Mouse (Mus musculus): ENCODE results near the gene Olfr373. TPM values are rescaled to one million over a fixed set of nuclear protein-coding genes. Genes with fewer than 3 reads are reported as not detected.

Olfr373 gene
- polyA plus RNA-seq (2015; fragmentation: Nextera tagmentation; extraction: Ambion mirVana): not detected in 2 replicates

GRCm38 (mm10) chr8:72082877-72083276 is at the start of gene Olfr373:
Gene Olfr373 (plus strand): TSS chr8:72083177.

GRCm38 (mm10) chr8:72040918-72041317 is 42.1 kb upstream of the Olfr373 start, which contains the start of gene Olfr372:
Gene Olfr372 (plus strand): TSS chr8:72041218.

DNA sequence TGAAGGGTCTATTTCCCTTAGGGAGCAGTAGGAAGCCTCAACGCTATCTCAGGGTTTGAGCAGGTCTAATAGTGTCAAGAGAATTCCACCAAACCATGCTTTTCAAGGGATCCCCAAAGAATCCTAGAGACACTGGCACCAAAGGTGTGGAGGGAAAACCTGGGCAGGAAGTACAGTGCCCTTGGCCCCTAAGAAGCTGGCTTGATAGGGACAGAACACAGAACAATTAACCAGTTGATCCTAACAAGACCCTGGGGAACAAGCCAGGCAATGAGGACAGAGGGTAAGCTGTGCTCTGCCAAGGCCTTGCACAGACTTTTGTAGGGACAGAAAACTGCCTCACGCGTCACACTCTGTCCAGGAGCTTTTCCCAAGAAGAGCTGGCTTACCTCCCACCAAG is 23.8 kb downstream of the Olfr373 start, which contains the start of gene Olfr374:
Gene Olfr374, plus strand, starts transcription at position 301 of the 400 bp plus-strand sequence.

DNA sequence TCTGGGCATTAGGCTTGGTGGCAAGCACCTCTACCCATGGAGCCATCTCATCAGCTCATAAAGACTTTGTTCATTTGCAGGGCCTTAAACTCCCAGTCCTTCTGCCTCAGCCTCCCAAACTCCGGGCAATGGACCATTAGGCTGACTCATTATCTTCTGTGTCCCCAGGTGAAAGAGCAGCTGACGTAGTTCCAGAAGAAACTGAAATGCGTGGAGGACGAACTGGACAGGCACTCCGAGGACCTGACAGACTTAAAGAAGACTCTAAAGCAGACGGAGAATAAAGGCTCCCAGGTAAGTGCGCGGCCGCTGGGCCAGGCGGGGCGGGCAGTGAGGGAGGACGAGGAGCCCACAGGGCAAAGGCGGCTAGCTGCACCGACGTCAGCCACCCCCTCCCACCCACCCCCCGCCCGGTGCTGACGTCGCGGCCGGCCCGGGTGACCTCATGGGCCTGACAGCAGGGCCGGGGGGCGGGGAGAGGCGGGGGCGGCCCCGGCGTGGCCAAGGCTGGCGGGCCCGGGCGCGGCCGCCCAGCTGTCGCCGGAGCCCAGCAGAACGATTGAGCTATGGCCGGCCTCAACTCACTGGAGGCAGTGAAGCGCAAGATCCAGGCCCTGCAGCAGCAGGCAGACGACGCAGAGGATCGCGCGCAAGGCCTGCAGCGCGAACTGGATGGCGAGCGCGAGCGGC is 51.9 kb downstream of the Olfr373 start, which contains the start of gene Tpm4:
Gene Tpm4, plus strand, starts transcription at position 220 of the 690 bp plus-strand sequence.

Other genes with a start within 250 kb of the Olfr373 start
- gene Zfp709, start 201.2 kb upstream of the Olfr373 start, polyA plus RNA-seq (2015; fragmentation: Nextera tagmentation; extraction: Ambion mirVana): 5.3 and 5.6 TPM in 2 replicates
- gene Zfp882, start 174.6 kb upstream of the Olfr373 start, polyA plus RNA-seq (2015; fragmentation: Nextera tagmentation; extraction: Ambion mirVana): 2.7 and 3.2 TPM in 2 replicates
- 17.0 and 21.5 TPM in 2 replicates for gene Zfp617, start 174.5 kb upstream of the Olfr373 start, polyA plus RNA-seq (2015; fragmentation: Nextera tagmentation; extraction: Ambion mirVana)
- gene Zfp961, start 132.1 kb upstream of the Olfr373 start, polyA plus RNA-seq (2015; fragmentation: Nextera tagmentation; extraction: Ambion mirVana): 15.1 and 18.7 TPM in 2 replicates
- gene Cyp4f18, start 73.6 kb upstream of the Olfr373 start, polyA plus RNA-seq (2015; fragmentation: Nextera tagmentation; extraction: Ambion mirVana): 3.0 and 4.5 TPM in 2 replicates
- gene Olfr372, start 42.0 kb upstream of the Olfr373 start, polyA plus RNA-seq (2015; fragmentation: Nextera tagmentation; extraction: Ambion mirVana): not detected in 2 replicates
- 0.03 TPM in 1 of 2 replicates, not detected in the other for gene Olfr374, start 23.9 kb downstream of the Olfr373 start, polyA plus RNA-seq (2015; fragmentation: Nextera tagmentation; extraction: Ambion mirVana)
- gene Tpm4, start 51.8 kb downstream of the Olfr373 start, polyA plus RNA-seq (2015; fragmentation: Nextera tagmentation; extraction: Ambion mirVana): 309 and 335 TPM in 2 replicates
- gene Rab8a, start 78.0 kb downstream of the Olfr373 start, polyA plus RNA-seq (2015; fragmentation: Nextera tagmentation; extraction: Ambion mirVana): 75.7 and 78.6 TPM in 2 replicates
- 0.17 and 0.26 TPM in 2 replicates for gene Hsh2d, start 106.5 kb downstream of the Olfr373 start, polyA plus RNA-seq (2015; fragmentation: Nextera tagmentation; extraction: Ambion mirVana)
- gene Cib3, start 129.7 kb downstream of the Olfr373 start, polyA plus RNA-seq (2015; fragmentation: Nextera tagmentation; extraction: Ambion mirVana): 0.17 and 0.25 TPM in 2 replicates
- gene Gm11034, start 130.5 kb downstream of the Olfr373 start, polyA plus RNA-seq (2015; fragmentation: Nextera tagmentation; extraction: Ambion mirVana): not detected in 2 replicates
- 81.4 and 84.4 TPM in 2 replicates for gene Fam32a, start 136.6 kb downstream of the Olfr373 start, polyA plus RNA-seq (2015; fragmentation: Nextera tagmentation; extraction: Ambion mirVana)
- gene Ap1m1, start 156.8 kb downstream of the Olfr373 start, polyA plus RNA-seq (2015; fragmentation: Nextera tagmentation; extraction: Ambion mirVana): 77.1 and 78.9 TPM in 2 replicates
- gene Gm10282, start 222.1 kb downstream of the Olfr373 start, polyA plus RNA-seq (2015; fragmentation: Nextera tagmentation; extraction: Ambion mirVana): 11.5 and 11.9 TPM in 2 replicates
- gene Klf2, start 235.9 kb downstream of the Olfr373 start, polyA plus RNA-seq (2015; fragmentation: Nextera tagmentation; extraction: Ambion mirVana): 23.2 and 28.6 TPM in 2 replicates